8 mouse cellular contexts compared by ENCODE assay signal in genomic region chr4:47352803-47353388, GRCm38 (mm10). TPM values are rescaled to one million over a fixed set of nuclear protein-coding genes. Genes with fewer than 3 reads are reported as not detected.
DNase-seq lines count a peak whose midpoint lies in the region; ATAC-seq and TF ChIP-seq lines count a peak whose summit lies in the region.

Tgfbr1 (plus strand) TSS chr4:47353222.

- H3K9me3 ChIP-seq in erythroblast, embryonic 14.5 days (ENCODE audit: control insufficient read depth, low read length): no peaks in the 10 kb centered on the region
- no peaks in the 10 kb centered on the region for H3K9me3 ChIP-seq in heart, embryonic 11.5 days (replicated peaks; ENCODE audit: control insufficient read depth, low read length)
- H3K9me3 ChIP-seq in kidney, embryonic 16.5 days (ENCODE audit: low read length): no peaks in the 10 kb centered on the region

- peaks cover 22% of the 10 kb centered on the region for H3K4me1 ChIP-seq in erythroblast, embryonic 14.5 days (ENCODE audit: control insufficient read depth)
- H3K4me1 ChIP-seq in heart, embryonic 11.5 days (ENCODE audit: control insufficient read depth, insufficient read depth, low read length): 0 out of 2 replicates have a peak, but pooled peaks cover 8% of the 10 kb centered on the region
- peaks cover 47% of the 10 kb centered on the region for H3K4me1 ChIP-seq in kidney, embryonic 16.5 days (ENCODE audit: insufficient read depth, low read length)
- H3K4me1 ChIP-seq in liver, adult 2 months (ENCODE audit: control insufficient read depth, insufficient read depth, low read length): peaks cover 12% of the 10 kb centered on the region; the same call in 1 of the 2 replicates

- peak; percentile 98 for TF ChIP-seq POLR2A in brain, embryonic 14.5 days (IDR thresholded peaks at IDR 0.05; ENCODE audit: borderline replicate concordance, extremely low read depth, insufficient read depth, insufficient read length, poor library complexity, severe bottlenecking)
- peak; percentile 86 for TF ChIP-seq POLR2A in liver, adult 2 months (IDR thresholded peaks at IDR 0.05; ENCODE audit: extremely low read depth, insufficient read depth, low read length)
- peak; percentile 94 for TF ChIP-seq POLR2A in myocyte (IDR thresholded peaks at IDR 0.05; ENCODE audit: insufficient read length, low read depth)

- peak within 1 kb of the TSS; percentile 74 for H3ac ChIP-seq in C2C12 (ENCODE audit: control insufficient read depth, insufficient read length, low read depth)
- H3ac ChIP-seq in myocyte (ENCODE audit: control insufficient read depth, insufficient read length): peak within 1 kb of the TSS; percentile 59

- DNase-seq in brain, embryonic 14.5 days (ENCODE audit: low read depth): peak; percentile 98
- DNase-seq in liver, adult 2 months (ENCODE audit: extremely low read depth, low read depth, low spot score): peak; percentile 81
- DNase-seq in splenic B cell, adult 2 months (ENCODE audit: low read depth, low spot score): peak; percentile 97

- H3K9ac ChIP-seq in heart, embryonic 11.5 days (ENCODE audit: low read depth, low read length): peak within 1 kb of the TSS; percentile 90
- peak within 1 kb of the TSS; percentile 94 for H3K9ac ChIP-seq in kidney, embryonic 16.5 days (replicated peaks; ENCODE audit: low read length)
- peak within 1 kb of the TSS; percentile 99 for H3K9ac ChIP-seq in liver, adult 2 months (ENCODE audit: low read depth, low read length)

- WGBS in heart, embryonic 11.5 days (ENCODE audit: insufficient replicate concordance): under 1% methylated on average over 50 of the region's 65 CpGs
- WGBS in kidney, embryonic 16.5 days: 0% methylated on average over 58 of the region's 65 CpGs
- WGBS in liver, adult 2 months: under 1% methylated on average over 52 of the region's 65 CpGs

- peaks cover 13% of the 10 kb centered on the region for H3K27me3 ChIP-seq in C2C12 (ENCODE audit: control insufficient read depth, insufficient read depth, insufficient read length)
- peaks cover 61% of the 10 kb centered on the region for H3K27me3 ChIP-seq in erythroblast, embryonic 14.5 days (ENCODE audit: control insufficient read depth)
- no peaks in the 10 kb centered on the region for H3K27me3 ChIP-seq in heart, embryonic 11.5 days (ENCODE audit: control insufficient read depth, insufficient read depth, low read length)
- no peaks in the 10 kb centered on the region for H3K27me3 ChIP-seq in kidney, embryonic 16.5 days (ENCODE audit: insufficient read depth, low read length)
- no peaks in the 10 kb centered on the region for H3K27me3 ChIP-seq in liver, adult 2 months (ENCODE audit: control insufficient read depth, insufficient read depth, low read length)
- H3K27me3 ChIP-seq in myocyte (ENCODE audit: control insufficient read depth, insufficient read depth, insufficient read length): no peaks in the 10 kb centered on the region
- no peaks in the 10 kb centered on the region for H3K27me3 ChIP-seq in splenic B cell, adult 2 months (ENCODE audit: control insufficient read depth, insufficient read depth, low read length, poor library complexity, severe bottlenecking)

- peak within 1 kb of the TSS; percentile 46 for H3K4me3 ChIP-seq in C2C12 (ENCODE audit: insufficient read depth, poor library complexity, severe bottlenecking)
- peak within 1 kb of the TSS; percentile 78 for H3K4me3 ChIP-seq in erythroblast, embryonic 14.5 days (replicated peaks)
- H3K4me3 ChIP-seq in heart, embryonic 11.5 days (ENCODE audit: low read depth, low read length): peak within 1 kb of the TSS; percentile 77
- peak within 1 kb of the TSS; percentile 94 for H3K4me3 ChIP-seq in kidney, embryonic 16.5 days (ENCODE audit: low read length)
- H3K4me3 ChIP-seq in liver, adult 2 months (ENCODE audit: insufficient read depth, low read depth, low read length): peak within 1 kb of the TSS; percentile 91
- H3K4me3 ChIP-seq in myocyte: peak within 1 kb of the TSS; percentile 50

- H3K79me2 ChIP-seq in C2C12 (ENCODE audit: control insufficient read depth, insufficient read depth) (peaks cover 43% of the 10 kb centered on the region), myocyte (ENCODE audit: control insufficient read depth, insufficient read depth) (peaks cover 35% of the 10 kb centered on the region)
- peaks cover 7% of the 10 kb centered on the region; the same call in 1 of the 2 replicates for H3K79me2 ChIP-seq in liver, adult 2 months (ENCODE audit: control insufficient read depth, insufficient read depth, low read length)

- no peak for TF ChIP-seq CTCF in C2C12 (IDR thresholded peaks at IDR 0.05; ENCODE audit: control insufficient read depth, insufficient read depth, insufficient read length)
- TF ChIP-seq CTCF in brain, embryonic 14.5 days (IDR thresholded peaks at IDR 0.05; ENCODE audit: borderline replicate concordance, extremely low read depth, insufficient read depth, insufficient read length): no peak
- no peak for TF ChIP-seq CTCF in liver, adult 2 months (IDR thresholded peaks at IDR 0.05; ENCODE audit: low read depth, low read length)

- peaks cover 12% of the 10 kb centered on the region for H3K79me3 ChIP-seq in C2C12 (ENCODE audit: low read depth)

- H3K36me3 ChIP-seq in C2C12 (ENCODE audit: control insufficient read depth, insufficient read depth) (no peaks in the 10 kb centered on the region), myocyte (ENCODE audit: control insufficient read depth, insufficient read depth) (no peaks in the 10 kb centered on the region)
- no peaks in the 10 kb centered on the region for H3K36me3 ChIP-seq in erythroblast, embryonic 14.5 days (ENCODE audit: control insufficient read depth)
- H3K36me3 ChIP-seq in heart, embryonic 11.5 days (ENCODE audit: control insufficient read depth, insufficient read depth, low read length): no peaks in the 10 kb centered on the region
- no peaks in the 10 kb centered on the region for H3K36me3 ChIP-seq in kidney, embryonic 16.5 days (ENCODE audit: insufficient read depth, low read length)
- H3K36me3 ChIP-seq in liver, adult 2 months (ENCODE audit: control insufficient read depth, insufficient read depth, low read length): no peaks in the 10 kb centered on the region
- H3K36me3 ChIP-seq in splenic B cell, adult 2 months (ENCODE audit: control insufficient read depth, insufficient read depth, low read length, poor library complexity, severe bottlenecking): no peaks in the 10 kb centered on the region

- ATAC-seq in heart, embryonic 11.5 days (replicated peaks; ENCODE audit: insufficient number of reproducible peaks, low FRiP score, low TSS enrichment): peak; percentile 100
- ATAC-seq in kidney, embryonic 16.5 days (ENCODE audit: low FRiP score, low TSS enrichment): peak; percentile 98

- peak within 1 kb of the TSS; percentile 87 for H3K4me2 ChIP-seq in heart, embryonic 11.5 days
- H3K4me2 ChIP-seq in kidney, embryonic 16.5 days (replicated peaks; ENCODE audit: low read depth, low read length): peak within 1 kb of the TSS; percentile 99
- H3K4me2 ChIP-seq in myocyte (ENCODE audit: low read depth): peak within 1 kb of the TSS; percentile 99

- H3K27ac ChIP-seq in heart, embryonic 11.5 days (ENCODE audit: low read depth, low read length): peak within 1 kb of the TSS; percentile 94
- peak within 1 kb of the TSS; percentile 94 for H3K27ac ChIP-seq in kidney, embryonic 16.5 days (ENCODE audit: low read length)
- peak within 1 kb of the TSS; percentile 85 for H3K27ac ChIP-seq in liver, adult 2 months (replicated peaks; ENCODE audit: insufficient read depth, low read depth, low read length)

TF ChIP-seq in C2C12, 6 proteins besides CTCF, POLR2A, EP300 and RAD21:
- no peak for TF ChIP-seq FOSL1 (IDR thresholded peaks at IDR 0.05; ENCODE audit: insufficient read depth, low read length, poor library complexity, severe bottlenecking)

TF ChIP-seq in myocyte, 11 proteins besides CTCF, POLR2A, EP300 and RAD21:
- peak; percentile 11 for TF ChIP-seq TCF3 (IDR thresholded peaks at IDR 0.05; ENCODE audit: insufficient read length, low read depth)
- TF ChIP-seq REST (IDR thresholded peaks at IDR 0.05; ENCODE audit: insufficient read depth, insufficient read length): no peak
- TF ChIP-seq POLR2AphosphoS2 (IDR thresholded peaks at IDR 0.05; ENCODE audit: insufficient read length, low read depth): peak; percentile 81
- TF ChIP-seq MYOG (IDR thresholded peaks at IDR 0.05; ENCODE audit: control insufficient read depth in 1 of 3, insufficient read depth in 1 of 3, insufficient read length in 2 of 3, low read depth in 2 of 3): peak in 1 of 3 experiments; percentile 23

RNA-seq across cellular contexts. Expression of gene Tgfbr1, which starts in this region (rescaled TPM):
- polyA plus RNA-seq in C2C12 (2012; fragmentation: generic; extraction: Trizol): 2.4 TPM
- 42.0 and 44.8 TPM in 2 replicates for polyA plus RNA-seq in brain, embryonic 14.5 days (2012; rRNA removed)
- 0.01 and 0.03 TPM in 2 replicates for polyA plus RNA-seq in erythroblast, embryonic 14.5 days (2012)
- polyA plus RNA-seq in heart, embryonic 11.5 days (2014; fragmentation: Nextera tagmentation; extraction: Ambion mirVana): 36.8 and 49.2 TPM in 2 replicates
- polyA plus RNA-seq in kidney, embryonic 16.5 days (2015; fragmentation: Nextera tagmentation; extraction: Ambion mirVana): 44.7 and 50.0 TPM in 2 replicates
- total RNA-seq in liver, adult 2 months (2014; rRNA removed): 15.4 and 15.9 TPM in 2 replicates
- polyA plus RNA-seq in liver, adult 2 months (2012; rRNA removed): 3.2 and 3.9 TPM in 2 replicates
- 2.7 TPM for polyA plus RNA-seq in myocyte (2012; fragmentation: generic; extraction: Trizol)

Comparison
In these comparisons a context has a peak if more than half of its experiments do, and no peak if none do; other contexts are left out.
1. Peak in every context shown above with its lines: DNase-seq, ATAC-seq, H3K4me3 ChIP-seq and H3K27ac ChIP-seq.